Mouse (Mus musculus) embryo, embryonic 10 days (tissue): Measurements from ENCODE around the gene Trmt1l.

Source experiments
- DNase-seq: peaks from one replicate; pipeline ENCODE4 v3.0.0-alpha.2; 2015; ENCODE audit warnings: low spot score

The Trmt1l gene

GRCm38 (mm10) chr1:151495635-151496285 is 67.4 kb downstream of the Trmt1l start:
- no peak for DNase-seq

DNA sequence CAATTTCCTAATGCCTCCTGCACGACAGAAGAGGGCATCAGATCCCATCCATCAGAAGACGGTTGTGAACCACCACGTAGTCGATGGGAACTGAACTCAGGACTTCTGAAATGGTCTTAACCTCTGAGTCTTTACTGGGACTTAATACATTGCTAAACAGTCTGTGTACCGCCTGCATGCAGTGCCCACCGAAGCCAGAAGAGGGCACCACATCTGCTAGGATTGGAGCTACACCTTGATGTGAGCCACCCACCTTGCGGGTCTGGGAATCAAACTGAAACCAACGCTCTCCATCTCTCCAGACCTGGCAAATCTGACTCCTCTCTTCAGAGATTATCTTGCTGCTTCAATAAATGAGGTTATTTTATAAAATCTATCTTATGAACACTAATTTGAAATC is 68.7 kb downstream of the Trmt1l start:
- peak; percentile 51 for DNase-seq

- DNase-seq: no peak
Observed at GRCm38 (mm10) chr1:151497942-151498341, 69.6 kb downstream of the Trmt1l start.

GRCm38 (mm10) chr1:151498381-151498780 is 70.0 kb downstream of the Trmt1l start:
- DNase-seq: no peak

- peak; percentile 69 for DNase-seq
Observed at GRCm38 (mm10) chr1:151499815-151500501, 71.6 kb downstream of the Trmt1l start.

- DNase-seq: peak; percentile 91
Observed at GRCm38 (mm10) chr1:151500531-151501361, 72.4 kb downstream of the Trmt1l start, which contains the start of gene Rnf2. Gene Rnf2 (minus strand): TSS chr1:151500955.
